Mouse (Mus musculus) forebrain, embryonic 14.5 days (tissue): Measurements from ENCODE around the gene Rexo4. TPM values are rescaled to one million over a fixed set of nuclear protein-coding genes. Genes with fewer than 3 reads are reported as not detected.

Experiments
- ATAC-seq: fragments of 200-750 bp; cut with Nextera tagmentation; 2 replicates; pipeline ENCODE4 v1.8.0; 2017; ENCODE audit warnings: mild to moderate bottlenecking, moderate library complexity
- DNase-seq: peaks from one replicate; pipeline ENCODE4 v3.0.0-alpha.2; 2015; ENCODE audit warnings: low spot score
- H3K27ac ChIP-seq: fragments of 300-500 bp; sonication (generic); 2 replicates; pipeline ENCODE4 v1.5.1; 2014; ENCODE audit warnings: low read depth, mild to moderate bottlenecking, control low read depth, low read length, moderate library complexity
- H3K27me3 ChIP-seq: fragments of 300-500 bp; sonication (generic); replicated peaks from 2 replicates; pipeline ENCODE4 v1.6.1; 2014; ENCODE audit warnings: low read length, control low read depth, mixed read lengths; ENCODE audit not compliant: control insufficient read depth, insufficient read depth
- H3K36me3 ChIP-seq: fragments of 300-500 bp; sonication (generic); 2 replicates; pipeline ENCODE4 v1.6.1; 2014; ENCODE audit warnings: low read length, control low read depth; ENCODE audit not compliant: control insufficient read depth, insufficient read depth
- H3K4me1 ChIP-seq: fragments of 300-500 bp; sonication (generic); 2 replicates; pipeline ENCODE4 v1.6.1; 2014; ENCODE audit warnings: antibody characterized with exemption, low read length, control low read depth; ENCODE audit not compliant: control insufficient read depth, insufficient read depth
- H3K4me2 ChIP-seq: fragments of 300-500 bp; sonication (generic); 2 replicates; pipeline ENCODE4 v1.6.1; 2014; ENCODE audit warnings: mild to moderate bottlenecking, control low read depth, low read length
- H3K4me3 ChIP-seq: fragments of 300-500 bp; sonication (generic); 2 replicates; pipeline ENCODE4 v1.5.1; 2014; ENCODE audit warnings: low read depth, low read length, control low read depth
- H3K9ac ChIP-seq: fragments of 300-500 bp; sonication (generic); 2 replicates; pipeline ENCODE4 v1.6.1; 2014; ENCODE audit warnings: mild to moderate bottlenecking, low read length, control low read depth, moderate library complexity
- H3K9me3 ChIP-seq: fragments of 300-500 bp; sonication (generic); replicated peaks from 2 replicates; pipeline ENCODE4 v1.6.1; 2016; ENCODE audit warnings: low read length, control low read depth, mixed read lengths; ENCODE audit not compliant: control insufficient read depth
- WGBS: fragments of 180-500 bp; shearing (Covaris S2); extraction: QIAGEN DNeasy Blood & Tissue Kit; methylation state at CpG from one replicate; pipeline ENCODE4 v1.1.7; 2014; 5-methylcytosine and 5-hydroxymethylcytosine counted together
- polyA plus RNA-seq: library from polyadenylated mRNA; unstranded; fragments of >200 nt; fragmentation: Nextera tagmentation; extraction: Ambion mirVana; gene quantifications from 2 replicates; pipeline ENCODE4 v1.2.1, GENCODE M21; 2014

Gene Rexo4
- polyA plus RNA-seq, 1 experiment from 2014 or later = 36.7 TPM

GRCm38 (mm10) chr2:26952866-26953265, 11.3 kb downstream of the Rexo4 start:
- Histone ChIP-seq H3K27me3 (no peaks in the 10 kb centered on the region), H3K27ac (no peak overlapping the region), H3K9ac (no peak overlapping the region), H3K36me3 (peaks cover 76% of the 10 kb centered on the region), H3K4me2 (no peak overlapping the region), H3K4me3 (no peak overlapping the region), H3K4me1 (no peaks in the 10 kb centered on the region), H3K9me3 (no peaks in the 10 kb centered on the region)
- DNase-seq (no peak), ATAC-seq (no peak)
- WGBS = 94% methylated on average over 8 of the region's 8 CpGs

- Histone ChIP-seq H3K4me3 (no peak overlapping the region), H3K9me3 (no peaks in the 10 kb centered on the region), H3K27me3 (no peaks in the 10 kb centered on the region), H3K27ac (no peak overlapping the region), H3K4me1 (no peaks in the 10 kb centered on the region), H3K4me2 (no peak overlapping the region), H3K9ac (no peak overlapping the region), H3K36me3 (peaks cover 73% of the 10 kb centered on the region)
- DNase-seq (no peak), ATAC-seq (no peak)
- 95% methylated on average over 4 of the region's 4 CpGs for WGBS
Measured at GRCm38 (mm10) chr2:26952193-26952592, 12.0 kb downstream of the Rexo4 start.

- Histone ChIP-seq H3K27me3 (no peaks in the 10 kb centered on the region), H3K4me3 (no peak overlapping the region), H3K27ac (no peak overlapping the region), H3K4me1 (no peaks in the 10 kb centered on the region), H3K36me3 (peaks cover 66% of the 10 kb centered on the region), H3K9me3 (no peaks in the 10 kb centered on the region), H3K9ac (no peak overlapping the region), H3K4me2 (no peak overlapping the region)
- DNase-seq = no peak
- WGBS = 90% methylated on average over 8 of the region's 8 CpGs
- ATAC-seq = no peak
Measured at GRCm38 (mm10) chr2:26951346-26951905, 12.8 kb downstream of the Rexo4 start.

- Histone ChIP-seq H3K4me3 (no peak overlapping the region), H3K4me1 (no peaks in the 10 kb centered on the region), H3K36me3 (peaks cover 56% of the 10 kb centered on the region), H3K27me3 (no peaks in the 10 kb centered on the region), H3K27ac (no peak overlapping the region), H3K4me2 (no peak overlapping the region), H3K9ac (no peak overlapping the region), H3K9me3 (no peaks in the 10 kb centered on the region)
- DNase-seq (no peak), ATAC-seq (no peak)
- 94% methylated on average over 2 of the region's 2 CpGs for WGBS
Measured at GRCm38 (mm10) chr2:26950411-26950810, 13.8 kb downstream of the Rexo4 start.

- Histone ChIP-seq H3K4me2 (no peak overlapping the region), H3K27me3 (no peaks in the 10 kb centered on the region), H3K4me1 (no peaks in the 10 kb centered on the region), H3K4me3 (no peak overlapping the region), H3K9ac (no peak overlapping the region), H3K9me3 (no peaks in the 10 kb centered on the region), H3K36me3 (0 out of 2 replicates have a peak, but pooled peaks cover 5% of the 10 kb centered on the region), H3K27ac (no peak overlapping the region)
- DNase-seq (no peak), ATAC-seq (no peak)
- WGBS = 76% methylated on average over 3 of the region's 3 CpGs
Measured at GRCm38 (mm10) chr2:26943253-26943652, 20.9 kb downstream of the Rexo4 start.

- DNase-seq (no peak), ATAC-seq (no peak)
Measured at GRCm38 (mm10) chr2:26941539-26941938, 22.6 kb downstream of the Rexo4 start.

GRCm38 (mm10) chr2:26936425-26936824, 27.8 kb downstream of the Rexo4 start:
- 79% methylated on average over 1 of the region's 1 CpGs for WGBS
- ATAC-seq = no peak
- no peaks in the 10 kb centered on the region for H3K9me3 ChIP-seq

More at GRCm38 (mm10) chr2:26941539-26941938, 22.6 kb downstream of the Rexo4 start:
- Histone ChIP-seq H3K27ac (no peak overlapping the region), H3K9me3 (no peaks in the 10 kb centered on the region), H3K36me3 (no peaks in the 10 kb centered on the region), H3K9ac (no peak overlapping the region), H3K4me2 (no peak overlapping the region), H3K27me3 (no peaks in the 10 kb centered on the region), H3K4me1 (no peaks in the 10 kb centered on the region), H3K4me3 (no peak overlapping the region)
- WGBS = 52% methylated on average over 5 of the region's 5 CpGs

GRCm38 (mm10) chr2:26935286-26935685, 28.9 kb downstream of the Rexo4 start:
- WGBS = 90% methylated on average over 2 of the region's 2 CpGs
- no peak overlapping the region for H3K27ac ChIP-seq
- peaks cover 14% of the 10 kb centered on the region for H3K4me1 ChIP-seq
- H3K4me3 ChIP-seq = no peak overlapping the region
- peaks cover 16% of the 10 kb centered on the region for H3K36me3 ChIP-seq
- no peaks in the 10 kb centered on the region for H3K9me3 ChIP-seq
- no peaks in the 10 kb centered on the region for H3K27me3 ChIP-seq
- no peak for ATAC-seq
- no peak overlapping the region for H3K4me2 ChIP-seq
- no peak for DNase-seq
- H3K9ac ChIP-seq = no peak overlapping the region

More at GRCm38 (mm10) chr2:26936425-26936824, 27.8 kb downstream of the Rexo4 start:
- H3K4me2 ChIP-seq = no peak overlapping the region
- no peak overlapping the region for H3K4me3 ChIP-seq
- H3K4me1 ChIP-seq = peaks cover 13% of the 10 kb centered on the region
- no peak overlapping the region for H3K9ac ChIP-seq
- H3K27ac ChIP-seq = no peak overlapping the region
- DNase-seq = no peak
- H3K36me3 ChIP-seq = peaks cover 5% of the 10 kb centered on the region; the same call in 1 of the 2 replicates
- H3K27me3 ChIP-seq = no peaks in the 10 kb centered on the region

GRCm38 (mm10) chr2:26933304-26934055, 30.7 kb downstream of the Rexo4 start, which contains the start of the genes Surf4 and Stkld1:
Surf4 (minus strand) TSS chr2:26933928.
Stkld1 (plus strand) TSS chr2:26934047.
- Histone ChIP-seq H3K4me2 (peak within 1 kb of the TSS; percentile 85), H3K4me3 (peak within 1 kb of the TSS; percentile 86), H3K9me3 (no peaks in the 10 kb centered on the region), H3K27ac (peak within 1 kb of the TSS; percentile 72; the same call in 1 of the 2 replicates), H3K4me1 (peaks cover 14% of the 10 kb centered on the region), H3K27me3 (no peaks in the 10 kb centered on the region), H3K9ac (peak within 1 kb of the TSS; percentile 86), H3K36me3 (peaks cover 22% of the 10 kb centered on the region)
- peak; percentile 97 for ATAC-seq
- peak; percentile 95 for DNase-seq
- under 1% methylated on average over 41 of the region's 70 CpGs for WGBS
